Mouse (Mus musculus) hindbrain, postnatal 0 days (tissue): ENCODE measurements around the gene Zfand2a. TPM values are rescaled to one million over a fixed set of nuclear protein-coding genes. Genes with fewer than 3 reads are reported as not detected.

Source experiments
- ATAC-seq: fragments of 200-750 bp; cut with Nextera tagmentation; 2 replicates; pipeline ENCODE4 v1.8.0; 2017; ENCODE audit warnings: mild to moderate bottlenecking, moderate TSS enrichment, moderate library complexity
- DNase-seq: peaks from one replicate; pipeline ENCODE4 v3.0.0-alpha.2; 2015; ENCODE audit warnings: low spot score
- H3K27ac ChIP-seq: fragments of 300-500 bp; sonication (generic); 2 replicates; pipeline ENCODE4 v1.5.1; 2014; ENCODE audit warnings: mild to moderate bottlenecking
- H3K27me3 ChIP-seq: fragments of 300-500 bp; sonication (generic); 2 replicates; pipeline ENCODE4 v1.6.1; 2014; ENCODE audit warnings: low read length, mixed read lengths; ENCODE audit not compliant: insufficient read depth
- H3K36me3 ChIP-seq: fragments of 300-500 bp; sonication (generic); 2 replicates; pipeline ENCODE4 v1.6.1; 2014; ENCODE audit warnings: low read length, mixed read lengths; ENCODE audit not compliant: insufficient read depth
- H3K4me1 ChIP-seq: fragments of 300-500 bp; sonication (generic); 2 replicates; pipeline ENCODE4 v1.6.1; 2014; ENCODE audit warnings: antibody characterized with exemption, low read length, mixed read lengths; ENCODE audit not compliant: insufficient read depth
- H3K4me2 ChIP-seq: fragments of 300-500 bp; sonication (generic); 2 replicates; pipeline ENCODE4 v1.6.1; 2014; ENCODE audit warnings: low read depth, mild to moderate bottlenecking, low read length, moderate library complexity, mixed read lengths
- H3K4me3 ChIP-seq: fragments of 300-500 bp; sonication (generic); 2 replicates; pipeline ENCODE4 v1.5.1; 2014; ENCODE audit warnings: low read length
- H3K9ac ChIP-seq: fragments of 300-500 bp; sonication (generic); replicated peaks from 2 replicates; pipeline ENCODE4 v1.6.1; 2014; ENCODE audit warnings: mild to moderate bottlenecking, low read length, moderate library complexity, mixed read lengths
- H3K9me3 ChIP-seq: fragments of 300-500 bp; sonication (generic); 2 replicates; pipeline ENCODE4 v1.6.1; 2016; ENCODE audit warnings: low read length, mixed read lengths
- CTCF ChIP-seq: IDR thresholded peaks from 2 replicates; pipeline ENCODE4 v1.5.1; 2016; ENCODE audit warnings: antibody characterized with exemption, control low read depth, low read depth
- WGBS: fragments of 180-500 bp; shearing (Covaris S2); extraction: QIAGEN DNeasy Blood & Tissue Kit; methylation state at CpG from one replicate; pipeline ENCODE4 v1.1.7; 2014; 5-methylcytosine and 5-hydroxymethylcytosine counted together
- polyA plus RNA-seq: library from polyadenylated mRNA; unstranded; fragments of >200 nt; fragmentation: Nextera tagmentation; extraction: Ambion mirVana; gene quantifications from 2 replicates; pipeline ENCODE4 v1.2.1, GENCODE M21; 2015
- total RNA-seq: library from RNA; depleted of rRNA; stranded (reverse); fragments of >200 nt; gene quantifications from 2 replicates; pipeline ENCODE4 v1.2.3, GENCODE M21; 2014

Zfand2a gene
- total and polyA plus RNA-seq, 2 experiments from 2014 or later: 26.2 to 61.1 TPM

GRCm38 (mm10) chr5:139434940-139435339, 49.4 kb downstream of the Zfand2a start:
- DNase-seq (peak; percentile 80), ATAC-seq (peak; percentile 72)
- H3K27me3 ChIP-seq: no peaks in the 10 kb centered on the region
- H3K36me3 ChIP-seq: no peaks in the 10 kb centered on the region
- no peak overlapping the region for H3K4me2 ChIP-seq
- whole genome bisulfite sequencing: 10% methylated on average over 8 of the region's 8 CpGs
- no peak for TF ChIP-seq CTCF
- peak overlapping the region; percentile 69 for H3K27ac ChIP-seq
- H3K4me1 ChIP-seq: peaks cover 20% of the 10 kb centered on the region
- H3K4me3 ChIP-seq: no peak overlapping the region
- H3K9me3 ChIP-seq: no peaks in the 10 kb centered on the region
- 0 out of 2 replicates have a peak overlapping the region, but pooled peaks have one; percentile 1 for H3K9ac ChIP-seq

- WGBS: 78% methylated on average over 9 of the region's 9 CpGs
- H3K27ac ChIP-seq: no peak overlapping the region
- H3K9ac ChIP-seq: no peak overlapping the region
- H3K4me3 ChIP-seq: no peak overlapping the region
- no peak for ATAC-seq
- no peaks in the 10 kb centered on the region for H3K36me3 ChIP-seq
- H3K4me2 ChIP-seq: no peak overlapping the region
- no peak for DNase-seq
- H3K27me3 ChIP-seq: no peaks in the 10 kb centered on the region
- H3K4me1 ChIP-seq: peaks cover 26% of the 10 kb centered on the region
- H3K9me3 ChIP-seq: no peaks in the 10 kb centered on the region
- TF ChIP-seq CTCF: no peak
These were observed 50.3 kb downstream of the Zfand2a start for GRCm38 (mm10) chr5:139433842-139434568.

- Histone ChIP-seq H3K27ac (no peak overlapping the region; the same call in 1 of the 2 replicates), H3K4me1 (peaks cover 29% of the 10 kb centered on the region), H3K4me2 (no peak overlapping the region), H3K27me3 (no peaks in the 10 kb centered on the region), H3K4me3 (no peak overlapping the region), H3K9ac (no peak overlapping the region), H3K9me3 (no peaks in the 10 kb centered on the region), H3K36me3 (no peaks in the 10 kb centered on the region)
- no peak for TF ChIP-seq CTCF
- no peak for DNase-seq
- WGBS: 66% methylated on average over 7 of the region's 7 CpGs
- ATAC-seq: no peak
These were observed 51.4 kb downstream of the Zfand2a start for GRCm38 (mm10) chr5:139432747-139433508.

- 51% methylated on average over 6 of the region's 6 CpGs for WGBS
- Histone ChIP-seq H3K36me3 (no peaks in the 10 kb centered on the region), H3K4me2 (no peak overlapping the region), H3K27ac (no peak overlapping the region; the same call in 1 of the 2 replicates), H3K4me1 (peaks cover 30% of the 10 kb centered on the region), H3K27me3 (no peaks in the 10 kb centered on the region), H3K4me3 (no peak overlapping the region), H3K9ac (no peak overlapping the region), H3K9me3 (no peaks in the 10 kb centered on the region)
- TF ChIP-seq CTCF: no peak
- ATAC-seq: no peak
- DNase-seq: peak; percentile 35
These were observed 52.0 kb downstream of the Zfand2a start for GRCm38 (mm10) chr5:139432333-139432732.

- Histone ChIP-seq H3K9ac (no peak overlapping the region), H3K27me3 (no peaks in the 10 kb centered on the region), H3K4me2 (no peak overlapping the region), H3K4me3 (no peak overlapping the region), H3K4me1 (peaks cover 22% of the 10 kb centered on the region), H3K27ac (peak overlapping the region; percentile 49; the same call in 1 of the 2 replicates), H3K36me3 (no peaks in the 10 kb centered on the region), H3K9me3 (no peaks in the 10 kb centered on the region)
- DNase-seq: peak; percentile 40
- ATAC-seq: no peak
- TF ChIP-seq CTCF: no peak
- WGBS: 16% methylated on average over 12 of the region's 12 CpGs
These were observed 54.5 kb downstream of the Zfand2a start for GRCm38 (mm10) chr5:139429818-139430341.

- WGBS: 49% methylated on average over 9 of the region's 9 CpGs
- Histone ChIP-seq H3K9ac (no peak overlapping the region), H3K27ac (no peak overlapping the region), H3K27me3 (no peaks in the 10 kb centered on the region), H3K4me3 (no peak overlapping the region), H3K4me1 (peaks cover 19% of the 10 kb centered on the region), H3K4me2 (no peak overlapping the region), H3K9me3 (no peaks in the 10 kb centered on the region), H3K36me3 (no peaks in the 10 kb centered on the region)
- TF ChIP-seq CTCF: no peak
- ATAC-seq (no peak), DNase-seq (peak; percentile 74)
These were observed 56.4 kb downstream of the Zfand2a start for GRCm38 (mm10) chr5:139427989-139428388.
